Mouse (Mus musculus) frontal cortex, postnatal 10 days (tissue): ENCODE results near the gene Gfy.

ENCODE experiments used
- DNase-seq, 2 experiments: peaks; one replicate each; pipeline ENCODE4 v3.0.0; 2022; ENCODE audit warnings: low spot score in 2 of 2, mixed read lengths in 1 of 2

Gfy gene

DNA sequence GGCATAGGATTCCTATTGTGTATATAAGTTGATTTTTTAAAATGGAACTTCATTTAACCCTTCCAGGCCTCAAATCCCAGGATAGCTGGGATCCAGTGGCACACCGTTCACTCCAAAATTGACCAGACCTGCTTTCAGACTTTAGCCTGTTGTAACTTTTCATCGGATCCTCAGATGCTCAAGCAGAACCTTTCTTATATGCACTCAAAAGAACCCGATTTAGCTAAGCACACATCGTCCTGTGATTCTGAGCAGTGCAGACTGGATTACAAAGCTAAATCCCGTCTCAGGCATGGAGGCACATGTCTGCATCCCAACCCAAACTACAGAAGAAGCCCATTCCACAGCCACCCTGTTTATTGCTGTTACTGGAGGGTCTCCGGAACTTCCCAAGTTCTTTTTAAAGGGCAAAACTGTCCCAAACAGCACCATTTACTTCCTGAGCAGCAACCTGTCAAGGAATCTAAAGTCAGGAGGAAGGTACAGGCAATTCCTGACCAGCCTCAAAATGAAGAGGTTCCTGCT, 51.6 kb downstream of the Gfy start:
- no peak for DNase-seq

DNA sequence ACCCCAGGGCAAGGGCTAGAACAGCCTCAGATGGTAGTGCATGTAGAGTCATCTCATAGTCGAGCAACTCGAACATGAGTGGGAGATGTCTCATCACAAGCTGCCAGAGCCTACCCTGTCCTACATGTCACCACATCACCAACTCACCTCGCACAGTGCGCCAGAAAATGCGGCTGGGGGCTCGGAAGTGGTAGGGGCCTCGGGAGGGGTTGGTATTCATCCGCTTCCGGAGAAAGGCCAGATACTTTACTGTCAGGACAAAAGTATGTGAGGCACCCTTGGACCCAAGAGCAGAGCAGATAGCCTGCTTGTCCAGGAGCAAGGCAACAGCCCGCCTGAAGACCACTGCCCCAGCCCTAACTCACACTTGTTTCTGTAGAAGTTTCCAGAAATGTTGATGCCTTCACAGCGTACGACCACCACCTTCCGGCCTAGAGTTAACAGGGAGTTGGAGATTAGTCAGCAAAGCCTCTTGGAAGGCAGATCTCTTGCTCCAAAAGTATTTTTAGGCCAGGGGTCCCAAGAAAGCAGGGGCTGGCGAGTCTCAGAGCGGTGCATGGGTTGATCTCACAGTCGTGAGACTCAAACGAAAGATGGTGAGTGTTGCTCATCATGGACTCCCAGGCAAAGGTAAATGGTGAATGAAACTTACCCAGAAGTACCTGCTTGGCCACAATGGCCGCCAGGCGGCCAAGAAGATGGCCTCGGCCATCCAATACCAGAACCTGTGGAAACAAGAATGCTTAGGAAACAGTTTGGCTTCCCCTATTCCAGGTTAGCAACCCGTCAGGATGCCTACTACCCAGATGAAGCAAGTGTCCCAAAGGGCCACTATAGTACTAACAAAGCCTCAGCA, 52.3 kb downstream of the Gfy start:
- DNase-seq = no peak
